Mouse (Mus musculus): Measurements from ENCODE around the gene Myl9.
"Not testable (repeated sequence)": the region's sequence is repeated elsewhere in the genome, so short reads cannot be mapped to it uniquely, and the experiment has no call there.

Myl9 gene

DNA sequence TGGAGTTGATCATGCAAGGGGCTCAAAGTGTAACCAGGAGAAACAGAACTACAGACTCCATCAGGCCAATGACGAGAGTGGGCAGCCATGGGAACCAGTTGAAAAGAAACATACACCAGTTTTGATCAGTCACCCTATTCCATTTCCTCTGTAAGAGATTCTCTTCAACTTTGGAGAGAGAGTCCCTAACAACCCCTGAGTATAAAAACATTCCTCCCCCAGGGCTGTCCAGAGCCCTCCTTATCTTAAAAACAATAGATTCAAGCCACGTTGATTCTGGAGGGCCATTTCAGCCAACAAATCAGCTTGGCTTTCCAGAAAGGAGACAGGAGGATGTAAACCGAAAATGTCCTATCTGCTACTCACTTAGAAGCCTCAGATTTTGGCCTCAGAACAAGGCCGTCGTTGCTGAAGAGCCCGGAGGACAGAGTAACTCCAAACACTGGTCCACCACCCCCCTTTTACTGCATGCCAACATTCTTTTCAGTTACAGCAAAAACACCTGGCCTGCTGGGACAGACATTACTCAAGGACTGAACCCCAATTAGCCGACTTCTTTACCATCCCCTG, 8.9 kb downstream of the Myl9 start:
- DNase-seq (ENCODE audit: low spot score in 2 of 2) = no peak

DNA sequence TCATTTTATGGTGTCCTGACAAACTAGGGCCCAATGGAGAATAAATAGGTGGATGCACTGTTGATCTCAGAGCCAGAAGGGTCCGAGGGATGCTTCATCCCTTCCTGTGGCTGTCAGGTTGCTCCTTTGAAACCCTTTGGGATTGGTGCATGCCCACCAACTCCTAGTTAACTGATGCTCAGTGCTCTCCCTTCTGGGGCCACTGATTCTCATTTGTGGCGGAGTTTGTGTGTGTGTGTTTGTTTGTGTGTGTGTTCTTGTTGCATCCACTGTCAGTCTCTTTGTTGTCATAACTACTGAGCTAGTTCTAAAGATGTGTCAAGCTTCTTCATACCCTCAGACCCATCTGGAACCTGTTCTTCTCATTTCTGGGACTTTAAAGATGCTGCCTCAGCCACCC, 9.7 kb downstream of the Myl9 start:
- no peak for DNase-seq (ENCODE audit: low spot score in 2 of 2)

DNA sequence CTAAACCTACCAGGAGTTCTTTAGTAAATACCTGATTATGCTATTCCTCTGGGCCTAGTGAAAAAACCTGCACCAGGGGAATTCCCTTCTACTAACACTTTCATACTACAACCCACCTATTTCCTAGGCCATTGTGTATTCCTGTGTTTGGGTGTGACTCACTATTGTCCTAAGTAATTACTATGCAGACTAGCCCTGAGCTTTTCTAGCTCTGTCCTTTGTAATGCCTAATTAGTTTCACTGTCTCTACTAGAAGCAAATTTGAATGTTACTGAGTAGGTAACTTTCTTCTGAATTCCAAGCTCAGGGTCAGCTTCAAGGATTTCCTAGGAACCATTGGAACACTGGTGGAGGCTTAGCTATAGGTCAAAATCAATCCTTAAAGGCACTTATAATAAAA, 11.1 kb downstream of the Myl9 start:
- DNase-seq (ENCODE audit: low spot score in 2 of 2) = not testable (repeated sequence)

DNA sequence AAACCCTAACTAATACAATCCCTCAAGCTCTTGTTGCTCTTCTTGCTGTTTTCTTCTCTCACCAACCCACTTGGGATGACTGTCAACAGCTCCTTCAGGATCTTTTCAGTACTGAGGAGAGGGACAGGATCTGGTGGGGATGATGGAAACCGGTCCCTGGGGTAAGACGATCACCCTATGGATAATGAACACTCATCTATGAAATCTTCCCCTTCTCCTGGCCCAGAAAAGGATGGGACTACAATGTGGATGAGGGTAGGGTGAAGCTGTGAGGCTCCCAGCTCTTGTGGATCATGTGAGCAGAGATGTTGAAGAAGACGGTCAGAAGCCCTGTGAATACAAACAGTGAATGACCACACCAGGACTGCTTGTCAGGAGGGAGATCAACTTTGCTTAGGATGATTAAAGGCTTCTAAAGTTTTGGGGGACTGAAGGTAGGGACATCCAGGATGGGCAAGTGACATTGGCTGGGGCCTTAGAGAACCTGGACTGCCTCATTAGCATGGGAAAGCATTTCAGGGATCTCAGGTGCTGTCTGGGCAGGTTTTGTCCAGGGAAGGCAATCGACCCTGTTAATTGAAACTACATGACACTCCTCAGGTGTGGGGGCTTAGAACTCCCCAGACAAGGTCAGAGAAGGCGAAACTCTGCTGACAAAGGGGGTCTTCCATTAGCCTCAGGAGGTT, 12.0 kb downstream of the Myl9 start:
- no peak for DNase-seq (ENCODE audit: low spot score in 2 of 2)

DNA sequence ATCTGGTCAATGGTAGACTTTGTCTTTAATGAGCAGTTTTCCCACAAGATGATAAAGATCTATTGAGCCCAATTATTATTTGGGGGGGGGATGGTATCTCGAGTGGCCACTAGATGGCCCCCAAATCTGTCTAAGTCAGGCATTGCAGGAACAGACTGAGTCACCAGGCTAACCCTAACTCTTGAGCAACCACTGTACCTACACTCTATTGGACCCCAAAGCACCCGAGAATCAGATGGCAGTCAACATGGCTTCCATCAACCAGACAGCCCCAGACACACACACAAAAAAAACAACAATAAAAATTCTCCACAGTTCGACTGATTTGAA, 12.5 kb downstream of the Myl9 start:
- no peak for DNase-seq (ENCODE audit: low spot score in 2 of 2)

DNA sequence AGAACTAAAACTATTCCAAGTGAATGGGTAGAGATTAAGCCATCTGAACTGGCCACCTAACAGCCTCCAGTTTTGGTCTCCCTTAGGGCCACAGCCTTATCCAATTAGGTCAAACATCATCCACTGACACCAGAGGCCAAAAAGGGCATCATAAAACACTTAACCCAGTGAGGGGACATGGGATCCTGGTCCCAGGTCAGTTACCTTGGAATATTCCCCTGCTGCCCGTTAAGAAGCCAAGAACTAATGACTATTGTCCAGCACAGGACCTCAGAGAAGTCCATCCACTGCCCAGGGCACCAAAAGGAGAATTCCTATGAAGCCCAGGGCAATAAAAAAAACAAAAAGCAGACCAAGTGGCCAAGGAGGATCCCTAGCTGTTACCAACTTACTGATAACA, 13.6 kb downstream of the Myl9 start:
- DNase-seq (ENCODE audit: low spot score in 2 of 2) = no peak

DNA sequence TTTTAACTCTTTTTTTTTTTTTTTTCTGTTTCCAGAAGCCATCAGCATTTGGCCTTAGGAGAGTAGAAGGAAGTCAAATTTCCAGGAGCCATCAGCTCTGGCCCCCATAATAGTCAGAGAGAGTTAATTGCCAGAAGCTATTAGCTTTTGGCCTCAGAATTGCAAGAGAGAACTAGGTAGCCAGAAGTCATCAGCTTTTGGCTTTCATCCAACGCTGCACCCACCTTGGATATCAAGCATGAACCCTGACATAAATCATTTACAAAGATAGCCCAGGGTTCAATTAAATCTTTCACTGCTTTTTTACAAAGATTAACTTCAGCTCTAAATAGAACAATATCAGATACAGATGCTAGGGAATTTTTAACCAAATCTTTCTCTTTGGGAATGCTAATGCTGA, 23.3 kb downstream of the Myl9 start:
- DNase-seq (ENCODE audit: low spot score in 2 of 2) = no peak

DNA sequence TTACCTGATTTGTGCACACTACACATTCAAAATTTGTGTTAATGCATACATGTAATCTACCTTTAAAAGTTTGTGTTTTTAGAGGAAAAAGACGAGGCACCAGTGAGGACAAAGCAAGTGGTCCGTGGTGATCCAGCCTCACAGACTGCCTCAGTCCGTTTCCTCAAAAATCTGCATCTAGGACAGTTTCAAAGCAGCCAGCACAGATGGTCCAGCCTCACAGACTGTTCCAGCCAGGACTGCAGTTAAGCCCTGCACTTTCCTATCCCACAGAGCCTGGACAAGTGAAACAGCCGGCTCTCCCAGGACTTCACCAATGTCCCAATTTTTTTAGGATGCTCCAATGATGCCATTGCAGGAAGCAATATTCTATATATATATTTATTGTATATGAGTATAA, 25.8 kb downstream of the Myl9 start:
- DNase-seq (ENCODE audit: low spot score in 2 of 2) = no peak

DNA sequence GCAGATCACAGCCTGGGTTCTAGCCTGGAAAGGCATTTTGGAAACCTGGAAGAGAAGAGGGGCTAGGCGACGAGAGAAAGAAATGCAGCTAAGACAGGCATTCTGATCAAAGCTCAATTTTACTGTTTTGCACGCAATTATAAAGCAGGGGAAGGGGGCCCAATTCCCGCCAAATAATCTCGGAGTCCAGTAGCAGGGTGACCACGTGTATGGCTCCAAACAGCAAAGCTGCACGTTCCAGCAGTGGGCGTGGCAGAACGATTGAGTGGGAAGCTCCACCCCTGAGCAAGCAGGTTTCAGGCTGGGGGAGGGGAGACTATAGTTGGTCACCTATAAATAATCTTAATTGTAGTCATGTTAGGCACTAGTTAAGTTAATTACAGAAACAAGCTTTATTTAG, 26.9 kb downstream of the Myl9 start:
- DNase-seq (ENCODE audit: low spot score in 2 of 2) = not testable (repeated sequence)

DNA sequence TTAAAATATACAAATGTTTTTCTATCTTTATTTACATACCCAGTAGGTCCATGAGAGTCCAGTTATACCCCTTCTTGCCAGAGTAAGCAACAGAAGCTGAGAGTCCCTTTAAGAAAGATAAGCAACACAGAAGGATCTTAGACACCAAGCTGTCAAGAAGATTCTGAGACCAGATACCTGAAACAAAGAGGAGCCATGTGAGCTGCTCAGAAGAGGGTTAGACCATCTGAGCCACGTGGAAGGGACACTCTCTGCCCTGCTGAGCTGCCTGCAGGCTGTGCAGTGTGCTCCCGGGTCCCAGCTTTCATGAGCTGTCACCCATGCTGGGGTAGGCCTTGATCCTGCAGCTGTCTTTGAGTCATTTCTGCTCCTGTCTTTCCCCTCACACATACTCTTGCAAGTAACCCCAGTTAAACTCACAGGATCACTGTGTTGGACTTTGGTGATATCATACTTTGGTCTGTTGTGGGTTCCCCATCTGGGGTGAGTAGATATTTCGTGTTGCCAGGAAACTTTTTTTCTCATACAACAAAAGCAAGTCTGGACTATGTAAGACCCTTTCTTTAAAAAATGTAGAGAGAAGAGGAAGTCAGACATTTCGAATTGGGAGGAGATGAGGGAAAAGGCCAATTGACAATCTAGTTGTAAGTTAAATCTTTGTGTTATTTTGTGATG, 28.6 kb downstream of the Myl9 start:
- no peak for DNase-seq (ENCODE audit: low spot score in 2 of 2)

DNA sequence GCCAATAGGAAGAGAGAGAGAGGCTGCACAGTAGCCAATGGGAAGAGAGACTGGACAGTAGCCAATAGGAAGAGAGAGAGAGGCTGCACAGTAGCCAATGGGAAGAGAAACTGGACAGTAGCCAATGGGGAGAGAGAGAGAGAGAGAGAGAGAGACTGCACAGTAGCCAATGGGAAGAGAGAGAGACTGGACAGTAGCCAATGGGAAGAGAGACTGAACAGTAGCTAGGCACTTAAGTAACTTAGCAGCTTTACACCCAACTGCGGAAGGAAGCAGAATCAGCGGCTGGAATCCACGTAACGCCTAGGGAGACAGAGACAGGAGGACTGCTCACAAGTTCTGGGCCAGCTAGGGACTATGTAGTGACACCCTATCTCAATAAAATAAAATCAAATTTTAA, 29.4 kb downstream of the Myl9 start:
- no peak for DNase-seq (ENCODE audit: low spot score in 2 of 2)

DNA sequence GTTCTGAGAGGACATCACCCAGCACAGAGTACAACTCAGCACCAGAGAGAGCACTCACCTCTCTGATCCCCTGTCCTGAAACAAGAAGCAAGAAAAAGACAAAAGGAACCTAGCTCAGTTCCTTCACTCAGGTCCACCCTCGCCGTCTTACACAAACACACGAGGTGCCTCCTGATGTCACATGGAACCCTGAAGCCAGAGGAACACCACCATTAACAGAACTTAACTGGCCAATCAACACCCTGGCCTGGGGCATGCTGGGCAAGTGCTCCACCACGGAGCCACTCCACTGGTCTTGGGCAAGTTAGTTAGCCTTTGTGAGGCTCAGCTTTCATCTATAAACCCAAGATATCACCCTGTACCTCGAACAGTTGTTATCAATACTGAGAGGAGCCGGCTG, 31.7 kb downstream of the Myl9 start:
- DNase-seq (ENCODE audit: low spot score in 2 of 2) = no peak

DNA sequence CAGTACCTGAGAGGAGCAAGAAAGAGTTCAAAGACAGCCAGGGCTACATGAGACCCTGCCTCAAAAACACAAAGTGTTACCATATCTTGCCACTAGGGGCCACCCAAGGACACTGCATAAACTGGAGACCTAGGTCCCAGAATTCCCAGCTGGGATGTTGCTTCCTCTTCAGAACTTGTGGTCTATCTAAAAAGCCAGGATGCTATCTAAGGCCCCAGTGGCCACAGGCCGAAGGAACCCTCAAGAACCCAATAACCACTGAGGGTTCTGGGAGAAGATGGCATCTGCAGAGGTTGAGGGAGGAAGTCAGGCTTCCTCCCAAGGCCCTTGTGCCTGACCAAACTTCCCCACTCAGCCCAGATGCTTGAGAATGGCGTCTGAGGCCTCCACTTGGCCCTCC, 34.4 kb downstream of the Myl9 start:
- peak; percentile 50 to 56 for DNase-seq (ENCODE audit: low spot score in 2 of 2)

DNA sequence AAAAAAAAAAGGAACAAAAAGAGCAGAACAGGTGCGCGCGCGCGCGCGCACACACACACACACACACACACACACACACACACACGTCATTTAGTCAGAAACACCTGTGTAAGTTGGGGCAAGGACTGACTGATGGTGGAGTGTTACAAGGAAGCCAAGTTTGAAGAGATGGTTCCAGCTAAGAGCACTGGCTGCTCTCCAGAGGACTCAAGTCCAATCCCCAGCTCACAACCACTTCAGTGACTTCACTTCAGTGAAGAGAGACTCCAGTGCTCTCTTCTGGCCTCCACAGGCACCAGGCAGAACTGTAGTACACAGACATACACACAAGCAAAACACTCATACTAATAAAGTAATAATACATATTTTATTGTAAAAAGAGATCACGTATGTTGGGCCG, 35.5 kb downstream of the Myl9 start:
- no peak for DNase-seq (ENCODE audit: low spot score in 2 of 2)

DNA sequence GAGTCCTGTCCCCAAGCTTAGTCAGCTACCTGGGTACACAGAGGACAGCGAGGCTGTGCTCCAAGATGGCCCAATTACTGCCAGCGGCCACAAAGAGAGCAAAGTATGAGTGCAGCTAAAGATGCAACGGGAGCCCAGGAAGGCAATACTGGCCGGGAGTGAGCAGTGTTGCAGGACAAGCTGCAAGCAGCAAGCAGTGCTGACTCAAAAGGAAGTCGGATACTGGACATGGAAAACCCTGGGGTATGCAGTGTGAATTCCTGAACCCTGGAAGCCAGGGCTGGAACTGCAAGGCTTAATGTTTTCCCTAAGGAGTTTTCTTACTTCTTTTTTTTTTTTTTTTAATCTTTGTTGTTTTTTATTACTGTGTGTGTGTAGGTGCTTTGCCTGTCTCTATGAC, 36.3 kb downstream of the Myl9 start:
- DNase-seq (ENCODE audit: low spot score in 2 of 2) = no peak

DNA sequence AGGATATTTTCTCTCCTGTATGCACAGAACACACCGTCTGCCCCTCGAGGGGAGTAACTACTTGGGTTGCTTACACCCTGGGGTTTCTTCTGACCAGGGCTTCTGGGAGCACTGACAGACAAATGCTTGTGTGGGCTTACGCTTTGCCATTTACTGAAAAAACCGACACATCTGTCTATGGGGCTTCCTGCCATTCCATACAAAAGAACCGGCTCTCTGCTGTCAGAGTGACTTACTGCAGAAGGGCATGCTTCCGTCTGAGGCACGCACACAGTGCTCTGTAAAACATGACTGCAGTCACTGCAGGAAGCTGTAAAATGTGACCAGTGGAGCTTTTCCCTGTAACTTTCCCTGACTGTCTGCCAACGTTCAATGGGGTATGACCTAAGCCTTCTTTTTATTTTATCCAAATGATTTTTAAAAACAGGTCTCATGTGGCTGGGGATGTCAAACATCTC, 39.2 kb downstream of the Myl9 start:
- DNase-seq (ENCODE audit: low spot score in 2 of 2) = no peak

DNA sequence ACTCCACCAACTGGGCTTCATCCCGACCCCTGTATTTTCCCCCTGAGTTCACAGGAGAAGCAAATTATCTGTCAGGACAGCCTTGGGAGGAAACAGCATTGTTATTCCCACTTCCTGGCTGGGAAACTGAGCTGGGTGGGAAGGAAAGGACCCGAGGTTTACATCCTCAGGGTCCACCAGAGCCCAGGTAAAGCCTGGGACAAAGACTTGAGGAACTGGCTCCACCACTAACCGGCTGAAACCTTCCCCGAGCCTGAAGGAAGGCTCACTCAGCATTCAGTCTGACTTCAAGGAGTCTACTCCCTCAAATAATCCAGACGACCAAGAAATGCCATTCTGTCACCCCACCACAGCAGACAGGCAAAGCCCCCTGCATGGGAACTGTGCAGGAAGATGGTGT, 39.7 kb downstream of the Myl9 start:
- no peak for DNase-seq (ENCODE audit: low spot score in 2 of 2)

DNA sequence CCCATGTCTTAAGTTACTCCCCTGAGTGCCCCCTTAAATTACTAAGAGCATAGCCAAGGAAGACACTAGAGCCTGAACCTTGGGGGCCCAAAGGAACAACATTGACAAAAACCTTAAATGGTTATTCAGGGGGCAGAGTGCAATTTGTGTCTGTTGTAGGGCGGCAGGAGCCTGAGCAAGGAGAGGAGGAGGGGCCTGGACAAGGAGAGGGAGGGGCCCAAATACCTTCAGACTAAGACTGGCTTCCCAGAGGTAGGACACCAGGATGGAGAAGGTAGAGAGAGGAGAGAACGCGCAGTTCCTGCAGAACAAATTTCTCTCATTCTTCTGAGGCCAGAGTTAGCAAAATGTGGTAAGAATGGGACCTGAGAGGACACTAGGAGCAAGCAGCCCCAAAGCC, 40.2 kb downstream of the Myl9 start:
- no peak for DNase-seq (ENCODE audit: low spot score in 2 of 2)

DNA sequence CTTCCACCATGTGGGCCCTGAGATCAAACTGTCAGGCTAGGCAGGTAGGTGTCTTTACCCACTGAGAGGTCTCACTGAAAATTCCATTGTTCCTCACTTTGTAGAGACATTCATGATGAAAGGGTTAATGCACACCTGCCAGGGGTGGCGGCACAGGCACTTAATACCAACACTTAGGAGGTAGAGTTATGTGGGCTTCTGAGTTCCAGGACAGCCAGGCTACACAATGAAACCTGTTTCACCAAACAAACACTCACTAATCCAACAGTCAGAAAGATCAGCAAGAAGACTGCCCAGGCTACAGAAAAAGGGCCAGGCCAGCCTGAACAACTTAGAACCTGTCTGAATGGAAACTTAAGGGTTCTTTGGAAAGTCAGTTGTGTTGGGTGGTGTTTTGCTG, 40.9 kb downstream of the Myl9 start:
- DNase-seq (ENCODE audit: low spot score in 2 of 2) = no peak

DNA sequence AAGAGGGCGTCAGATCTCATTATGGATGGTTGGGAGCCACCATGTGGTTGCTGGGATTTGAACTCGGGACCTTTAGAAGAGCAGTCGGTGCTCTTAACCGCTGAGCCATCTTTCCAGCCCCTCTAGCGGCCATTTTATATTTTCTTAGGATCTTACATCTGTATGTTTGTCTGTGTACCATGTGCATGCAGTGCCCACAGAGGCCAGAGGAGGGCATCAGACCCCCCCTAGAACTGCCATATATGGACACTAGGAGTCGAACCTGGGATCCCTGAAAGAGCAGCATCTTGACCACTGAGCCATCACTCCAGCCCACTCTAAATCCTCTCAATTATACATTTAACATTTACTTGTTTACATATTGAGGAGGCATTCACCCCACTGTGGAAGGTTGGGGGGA, 49.9 kb downstream of the Myl9 start:
- not testable (repeated sequence) for DNase-seq (ENCODE audit: low spot score in 2 of 2)
